Mouse (Mus musculus) C2C12 (cell line): Measurements from ENCODE around the gene Mrc2. TPM values are rescaled to one million over a fixed set of nuclear protein-coding genes. Genes with fewer than 3 reads are reported as not detected.

Source experiments
- H3K27me3 ChIP-seq: one replicate; pipeline ENCODE4 v1.6.1; 2011; ENCODE audit not compliant: control insufficient read depth, insufficient read depth, insufficient read length
- H3K36me3 ChIP-seq: one replicate; pipeline ENCODE4 v1.6.1; 2011; ENCODE audit not compliant: control insufficient read depth, insufficient read depth
- H3K4me3 ChIP-seq: one replicate; pipeline ENCODE4 v1.5.1; 2011; ENCODE audit warnings: mild to moderate bottlenecking, control low read depth; ENCODE audit not compliant: poor library complexity, insufficient read depth, severe bottlenecking
- H3K79me2 ChIP-seq: one replicate; pipeline ENCODE4 v1.6.1; 2011; ENCODE audit not compliant: control insufficient read depth, insufficient read depth
- H3K79me3 ChIP-seq: one replicate; pipeline ENCODE4 v1.6.1; 2011; ENCODE audit warnings: low read depth, control low read depth
- H3ac ChIP-seq: one replicate; pipeline ENCODE3; 2011; ENCODE audit warnings: low read depth; ENCODE audit not compliant: control insufficient read depth, insufficient read length
- CEBPB ChIP-seq: IDR thresholded peaks from one replicate; pipeline ENCODE4 v1.6.1; 2011; ENCODE audit warnings: low read depth, mild to moderate bottlenecking, control low read depth, moderate library complexity
- CTCF ChIP-seq: IDR thresholded peaks from one replicate; pipeline ENCODE4 v1.5.1; 2011; ENCODE audit not compliant: control insufficient read depth, insufficient read depth, insufficient read length
- FOSL1 ChIP-seq: IDR thresholded peaks from one replicate; pipeline ENCODE4 v1.8.0; 2011; ENCODE audit warnings: mild to moderate bottlenecking, low read length; ENCODE audit not compliant: poor library complexity, insufficient read depth, severe bottlenecking
- MAX ChIP-seq: IDR thresholded peaks from one replicate; pipeline ENCODE4 v1.6.1; 2011; ENCODE audit warnings: mild to moderate bottlenecking, control low read depth
- MYOD1 ChIP-seq: IDR thresholded peaks from one replicate; pipeline ENCODE4 v1.6.1; 2011; ENCODE audit warnings: low read depth; ENCODE audit not compliant: control insufficient read depth, insufficient read length
- MYOG ChIP-seq: IDR thresholded peaks from one replicate; pipeline ENCODE4 v1.6.1; 2011; ENCODE audit not compliant: control insufficient read depth, insufficient read length; ENCODE audit errors: extremely low read depth
- USF1 ChIP-seq: IDR thresholded peaks from one replicate; pipeline ENCODE4 v1.6.1; 2011; ENCODE audit warnings: low read depth, mild to moderate bottlenecking, control low read depth, moderate library complexity
- polyA plus RNA-seq: library from polyadenylated mRNA; unstranded; fragments of >200 nt; fragmentation: generic; extraction: Trizol; gene quantifications from one replicate; pipeline ENCODE4 v1.2.1, GENCODE M21; 2012; ENCODE audit warnings: missing spikeins

The Mrc2 gene
- polyA plus RNA-seq, 1 experiment, result 28.7 TPM

DNA sequence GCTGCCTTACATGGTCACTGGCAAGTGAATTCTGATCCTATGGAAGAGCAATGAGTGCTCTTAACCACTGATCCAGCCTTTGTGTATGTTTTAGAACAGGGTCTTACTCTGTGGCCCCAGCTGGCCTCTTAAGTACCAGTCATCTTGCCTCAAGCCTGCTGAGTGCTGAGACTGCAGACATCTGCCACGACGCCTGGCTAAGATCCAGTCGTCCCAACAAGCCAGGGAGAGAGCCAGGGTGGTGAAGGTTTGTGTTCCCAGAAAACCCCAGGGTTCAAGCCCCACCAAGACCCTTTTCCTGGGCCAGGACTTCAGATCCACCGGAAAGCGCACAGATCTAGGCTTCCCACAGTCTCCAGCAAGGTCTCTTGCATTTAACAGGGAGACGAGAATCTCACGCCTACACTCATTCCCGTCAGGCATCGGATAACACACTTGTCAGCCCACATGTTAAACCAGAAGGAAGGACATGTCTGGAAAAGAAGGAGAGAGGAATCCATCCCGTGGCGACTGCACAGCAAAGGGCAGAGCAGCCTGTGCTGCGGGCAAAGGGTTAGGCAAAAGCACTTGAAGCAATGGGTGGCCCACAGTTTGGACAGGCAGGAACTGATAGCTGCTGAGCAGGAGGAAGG is 20.0 kb downstream of the Mrc2 start:
- peak overlapping the region; percentile 58 for H3ac ChIP-seq
- H3K27me3 ChIP-seq, result no peaks in the 10 kb centered on the region
- H3K79me3 ChIP-seq, result peaks cover 15% of the 10 kb centered on the region
- H3K79me2 ChIP-seq, result peaks cover 75% of the 10 kb centered on the region
- TF ChIP-seq USF1 (no peak), MAX (no peak), CTCF (no peak), MYOD1 (no peak), FOSL1 (no peak), CEBPB (no peak)
- H3K36me3 ChIP-seq, result peaks cover 10% of the 10 kb centered on the region
- no peak overlapping the region for H3K4me3 ChIP-seq

DNA sequence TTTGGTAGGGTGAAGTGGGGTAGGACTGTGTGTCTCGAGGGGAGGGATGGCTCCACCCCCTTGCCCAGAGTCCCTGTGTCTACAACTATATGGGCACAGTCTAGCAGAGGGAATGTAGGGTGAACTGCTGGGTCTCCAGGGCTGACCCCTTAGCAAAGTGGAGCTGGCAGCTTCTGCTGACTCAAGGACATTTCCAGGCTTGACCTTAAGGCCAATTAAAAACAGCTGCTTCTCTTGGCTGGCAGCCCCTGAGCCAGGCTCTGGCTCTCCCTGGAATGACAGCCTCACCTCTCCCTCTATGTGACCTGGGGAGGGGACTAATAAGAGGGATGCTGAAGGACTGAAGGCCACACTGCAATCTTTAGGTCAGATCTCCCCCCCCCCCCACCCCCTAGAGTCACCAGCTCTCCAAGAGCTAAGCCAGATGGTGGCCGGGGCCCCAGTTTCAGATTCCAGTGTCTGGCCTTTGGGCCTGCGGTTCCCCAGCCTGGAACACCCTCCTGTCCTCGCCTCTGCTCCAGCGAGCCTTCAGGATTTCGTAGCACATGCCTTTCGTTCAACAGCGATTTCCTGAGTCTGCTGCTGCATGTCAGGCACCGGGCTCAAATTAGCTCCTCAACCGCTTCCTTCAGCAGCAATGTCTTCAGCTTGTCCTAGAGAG is 20.7 kb downstream of the Mrc2 start:
- Histone ChIP-seq H3K4me3 (no peak overlapping the region), H3K27me3 (no peaks in the 10 kb centered on the region), H3ac (peak overlapping the region; percentile 58), H3K79me2 (peaks cover 75% of the 10 kb centered on the region), H3K36me3 (peaks cover 10% of the 10 kb centered on the region), H3K79me3 (peaks cover 15% of the 10 kb centered on the region)
- TF ChIP-seq CEBPB (no peak), USF1 (no peak), CTCF (no peak), MYOD1 (no peak), FOSL1 (no peak)

DNA sequence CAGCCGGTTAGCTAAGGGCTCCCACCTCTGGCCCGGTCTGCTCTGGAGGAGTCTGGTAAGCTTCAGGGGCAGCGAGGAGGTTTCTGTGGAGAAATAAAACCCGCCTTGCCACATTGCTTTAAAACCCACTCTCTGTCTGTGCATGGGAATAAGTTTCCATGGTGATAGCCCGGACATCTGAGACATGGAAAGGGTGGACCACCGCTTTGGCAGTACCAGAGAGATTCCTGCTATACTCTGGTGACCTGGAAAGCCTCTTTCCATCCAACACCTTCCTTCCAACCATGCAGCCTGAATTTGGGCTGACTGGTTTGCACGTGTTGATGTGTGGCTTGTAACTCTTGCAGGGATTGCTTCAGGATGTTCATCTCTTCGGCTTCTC is 21.2 kb downstream of the Mrc2 start:
- Histone ChIP-seq H3K79me3 (peaks cover 15% of the 10 kb centered on the region), H3K79me2 (peaks cover 71% of the 10 kb centered on the region), H3ac (no peak overlapping the region), H3K4me3 (no peak overlapping the region), H3K27me3 (no peaks in the 10 kb centered on the region), H3K36me3 (peaks cover 10% of the 10 kb centered on the region)
- no peak for TF ChIP-seq CEBPB
- no peak for TF ChIP-seq MYOG
- no peak for TF ChIP-seq FOSL1
- no peak for TF ChIP-seq MYOD1
- TF ChIP-seq MAX, result no peak

DNA sequence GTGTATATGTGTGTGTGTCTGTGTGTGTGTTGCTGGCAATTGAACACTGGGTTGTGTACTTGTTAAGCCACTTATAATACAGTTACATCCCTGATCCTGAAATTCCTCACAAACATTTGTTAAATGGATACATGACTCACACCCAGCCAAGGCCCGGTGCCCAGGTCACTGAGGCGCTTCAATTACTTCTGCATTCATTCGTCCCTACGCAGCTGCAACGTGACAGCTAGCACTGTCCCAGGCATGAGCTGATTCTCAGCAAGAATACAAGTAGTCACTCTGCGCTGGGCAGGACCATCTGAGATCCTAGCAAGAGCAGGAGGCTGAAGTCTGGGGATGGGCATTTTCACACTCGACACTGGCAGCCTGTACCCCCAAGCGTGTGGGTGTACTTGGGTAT is 22.9 kb downstream of the Mrc2 start:
- Histone ChIP-seq H3K4me3 (no peak overlapping the region), H3ac (no peak overlapping the region), H3K27me3 (no peaks in the 10 kb centered on the region), H3K79me3 (peaks cover 11% of the 10 kb centered on the region), H3K36me3 (peaks cover 12% of the 10 kb centered on the region), H3K79me2 (peaks cover 54% of the 10 kb centered on the region)
- TF ChIP-seq MAX, result no peak
- no peak for TF ChIP-seq CEBPB
- TF ChIP-seq MYOD1, result no peak
- TF ChIP-seq MYOG, result no peak
- no peak for TF ChIP-seq USF1
- no peak for TF ChIP-seq CTCF
- TF ChIP-seq FOSL1, result no peak

DNA sequence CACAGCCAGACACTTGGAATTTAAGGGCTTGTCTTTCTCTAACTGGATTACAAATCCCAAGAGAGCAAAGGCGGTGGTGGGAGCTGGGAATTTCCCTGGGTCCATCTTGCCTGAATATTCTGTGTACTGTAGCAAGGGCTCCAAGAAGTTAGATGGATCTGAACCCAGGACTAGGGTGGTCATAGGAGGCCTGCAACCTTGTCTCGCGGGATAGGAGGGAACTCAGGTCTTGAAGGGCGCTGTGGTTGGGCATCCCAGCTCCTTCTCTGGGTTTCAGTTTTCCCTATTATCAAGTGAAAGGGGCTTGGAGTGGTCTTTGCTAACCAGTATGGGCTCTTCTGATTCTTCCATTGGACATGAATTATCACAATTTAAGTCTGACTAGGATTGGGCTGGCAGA is 23.7 kb downstream of the Mrc2 start:
- H3K36me3 ChIP-seq, result peaks cover 13% of the 10 kb centered on the region
- peaks cover 8% of the 10 kb centered on the region for H3K79me3 ChIP-seq
- no peak for TF ChIP-seq MAX
- no peak for TF ChIP-seq MYOG
- no peak for TF ChIP-seq CTCF
- TF ChIP-seq MYOD1, result no peak
- TF ChIP-seq USF1, result no peak
- no peak overlapping the region for H3ac ChIP-seq
- peaks cover 49% of the 10 kb centered on the region for H3K79me2 ChIP-seq
- no peak overlapping the region for H3K4me3 ChIP-seq
- H3K27me3 ChIP-seq, result no peaks in the 10 kb centered on the region

DNA sequence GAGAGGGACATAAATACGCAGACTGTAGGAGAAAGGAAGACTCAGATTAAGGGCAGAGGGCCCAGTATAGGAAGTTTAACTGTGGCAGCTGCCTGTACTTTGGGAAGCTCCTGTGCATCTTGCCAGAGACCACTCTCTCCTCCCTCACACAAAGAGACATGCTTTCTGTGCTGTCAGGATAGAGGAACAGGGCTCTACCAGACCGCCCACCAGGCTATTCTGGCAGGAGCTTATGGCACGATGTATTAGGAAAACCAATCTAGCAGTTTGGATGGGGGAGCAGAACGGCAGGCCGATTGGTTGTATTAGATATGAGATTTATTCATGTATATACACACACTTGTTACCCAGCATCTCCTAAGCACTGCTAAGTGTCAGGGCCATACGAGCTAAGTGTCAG is 25.3 kb downstream of the Mrc2 start:
- H3K36me3 ChIP-seq, result peaks cover 13% of the 10 kb centered on the region
- TF ChIP-seq MYOG (no peak), FOSL1 (no peak), CEBPB (no peak), CTCF (no peak), USF1 (no peak), MAX (no peak), MYOD1 (no peak)
- H3K79me2 ChIP-seq, result peaks cover 46% of the 10 kb centered on the region
- H3K79me3 ChIP-seq, result peaks cover 8% of the 10 kb centered on the region
- H3ac ChIP-seq, result no peak overlapping the region
- no peaks in the 10 kb centered on the region for H3K27me3 ChIP-seq
- no peak overlapping the region for H3K4me3 ChIP-seq
